Comparison of ENCODE assay signal across 1 mouse cellular context in genomic region chr7:24544506-24544905, GRCm38 (mm10).
TF ChIP-seq lines count a peak whose summit lies in the region.

No protein-coding gene starts in this region.

TF ChIP-seq in MEL, 35 proteins besides CTCF, POLR2A, EP300 and RAD21 (continued from another document):
- no peak for TF ChIP-seq CHD2 (IDR thresholded peaks at IDR 0.05; ENCODE audit: low read length)
- TF ChIP-seq MAFK (IDR thresholded peaks at IDR 0.05; ENCODE audit: borderline replicate concordance, low read depth, low read length): no peak
- no peak for TF ChIP-seq CHD1 (IDR thresholded peaks at IDR 0.05; ENCODE audit: low read depth, low read length)
- no peak for TF ChIP-seq RCOR1 (IDR thresholded peaks at IDR 0.05; ENCODE audit: low read depth, low read length)
- no peak for TF ChIP-seq POLR2AphosphoS2 (IDR thresholded peaks at IDR 0.05; ENCODE audit: low read length)
- no peak for TF ChIP-seq MYC (IDR thresholded peaks at IDR 0.05; ENCODE audit: low read depth, low read length)
- no peak for TF ChIP-seq TCF12 (IDR thresholded peaks at IDR 0.05; ENCODE audit: low read depth, low read length)
- TF ChIP-seq USF2 (IDR thresholded peaks at IDR 0.05; ENCODE audit: borderline replicate concordance in 1 of 2, insufficient read depth in 1 of 2, low read depth in 1 of 2, low read length in 2 of 2): no peak
- TF ChIP-seq E2F4 (IDR thresholded peaks at IDR 0.05; ENCODE audit: borderline replicate concordance, low read depth, low read length): no peak
- TF ChIP-seq TBP (IDR thresholded peaks at IDR 0.05; ENCODE audit: low read depth, low read length): no peak
- no peak for TF ChIP-seq MAZ (IDR thresholded peaks at IDR 0.05; ENCODE audit: low read depth, low read length)
- no peak for TF ChIP-seq MYB (IDR thresholded peaks at IDR 0.05; ENCODE audit: low read depth, low read length)
- no peak for TF ChIP-seq ZNF384 (IDR thresholded peaks at IDR 0.05; ENCODE audit: low read depth, low read length)
- no peak for TF ChIP-seq ELF1 (IDR thresholded peaks at IDR 0.05; ENCODE audit: low read depth, low read length)
- TF ChIP-seq KAT2A (conservative IDR thresholded peaks at IDR 0.05; ENCODE audit: low read depth, low read length): no peak
